Mouse (Mus musculus) midbrain, embryonic 12.5 days (tissue): Measurements from ENCODE around the gene Sidt2. TPM values are rescaled to one million over a fixed set of nuclear protein-coding genes. Genes with fewer than 3 reads are reported as not detected.

Experiments
- ATAC-seq: fragments of 200-750 bp; cut with Nextera tagmentation; 2 replicates; pipeline ENCODE4 v1.8.0; 2017; ENCODE audit warnings: low read depth, moderate TSS enrichment, moderate library complexity; ENCODE audit not compliant: low FRiP score
- H3K27ac ChIP-seq: fragments of 300-500 bp; sonication (generic); replicated peaks from 2 replicates; pipeline ENCODE4 v1.5.1; 2016; ENCODE audit warnings: mild to moderate bottlenecking
- H3K27me3 ChIP-seq: fragments of 300-500 bp; sonication (generic); 2 replicates; pipeline ENCODE4 v1.6.1; 2016; ENCODE audit warnings: mild to moderate bottlenecking
- H3K36me3 ChIP-seq: fragments of 300-500 bp; sonication (generic); 2 replicates; pipeline ENCODE4 v1.6.1; 2016
- H3K4me1 ChIP-seq: fragments of 300-500 bp; sonication (generic); 2 replicates; pipeline ENCODE4 v1.6.1; 2016
- H3K4me2 ChIP-seq: fragments of 300-500 bp; sonication (generic); replicated peaks from 2 replicates; pipeline ENCODE4 v1.6.1; 2016; ENCODE audit warnings: mild to moderate bottlenecking, moderate library complexity
- H3K4me3 ChIP-seq: fragments of 300-500 bp; sonication (generic); 2 replicates; pipeline ENCODE4 v1.5.1; 2016; ENCODE audit warnings: mild to moderate bottlenecking
- H3K9ac ChIP-seq: fragments of 300-500 bp; sonication (generic); replicated peaks from 2 replicates; pipeline ENCODE4 v1.6.1; 2016; ENCODE audit warnings: mild to moderate bottlenecking, moderate library complexity
- H3K9me3 ChIP-seq: fragments of 300-500 bp; sonication (generic); 2 replicates; pipeline ENCODE4 v1.6.1; 2016; ENCODE audit warnings: mild to moderate bottlenecking
- WGBS: fragments of 180-500 bp; shearing (Covaris S2); methylation state at CpG from one replicate; pipeline ENCODE4 v1.1.7; 2016; 5-methylcytosine and 5-hydroxymethylcytosine counted together
- polyA plus RNA-seq: library from polyadenylated mRNA; unstranded; fragments of >200 nt; fragmentation: Nextera tagmentation; extraction: Ambion mirVana; gene quantifications from 2 replicates; pipeline ENCODE4 v1.2.1, GENCODE M21; 2016

Sidt2 gene
- polyA plus RNA-seq, 1 experiment from 2014 or later, result 36.0 TPM

DNA sequence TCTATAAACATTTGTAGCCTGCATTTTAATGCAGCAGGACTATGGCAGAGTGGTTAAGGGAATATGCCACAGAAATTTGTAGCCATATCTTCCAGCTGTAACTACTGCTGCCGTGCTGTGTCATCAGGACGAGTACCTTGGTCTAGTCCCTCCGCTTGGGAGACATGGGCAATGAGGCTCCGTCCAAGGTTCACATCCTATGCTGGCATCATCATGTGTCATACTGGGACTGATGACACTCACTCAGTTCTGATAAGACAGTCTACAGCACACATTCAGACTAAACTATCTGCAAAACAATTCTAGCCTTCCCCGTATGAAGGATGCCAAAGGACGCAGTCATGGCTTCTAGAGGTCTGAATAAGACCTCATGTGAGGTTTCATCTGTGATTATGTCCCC is 8.5 kb upstream of the Sidt2 start:
- Histone ChIP-seq H3K4me2 (no peak overlapping the region), H3K27me3 (no peaks in the 10 kb centered on the region), H3K4me1 (no peaks in the 10 kb centered on the region), H3K9ac (no peak overlapping the region), H3K9me3 (no peaks in the 10 kb centered on the region), H3K4me3 (no peak overlapping the region), H3K27ac (no peak overlapping the region), H3K36me3 (peaks cover 76% of the 10 kb centered on the region)
- ATAC-seq, result no peak
- WGBS, result 94% methylated on average over 6 of the region's 6 CpGs

GRCm38 (mm10) chr9:45961855-45962254 is 6.8 kb upstream of the Sidt2 start:
- Histone ChIP-seq H3K27me3 (no peaks in the 10 kb centered on the region), H3K4me2 (no peak overlapping the region), H3K9ac (no peak overlapping the region), H3K36me3 (peaks cover 61% of the 10 kb centered on the region), H3K4me1 (no peaks in the 10 kb centered on the region; the same call in 1 of the 2 replicates), H3K9me3 (no peaks in the 10 kb centered on the region), H3K4me3 (no peak overlapping the region), H3K27ac (no peak overlapping the region)
- 89% methylated on average over 2 of the region's 2 CpGs for WGBS
- no peak for ATAC-seq

DNA sequence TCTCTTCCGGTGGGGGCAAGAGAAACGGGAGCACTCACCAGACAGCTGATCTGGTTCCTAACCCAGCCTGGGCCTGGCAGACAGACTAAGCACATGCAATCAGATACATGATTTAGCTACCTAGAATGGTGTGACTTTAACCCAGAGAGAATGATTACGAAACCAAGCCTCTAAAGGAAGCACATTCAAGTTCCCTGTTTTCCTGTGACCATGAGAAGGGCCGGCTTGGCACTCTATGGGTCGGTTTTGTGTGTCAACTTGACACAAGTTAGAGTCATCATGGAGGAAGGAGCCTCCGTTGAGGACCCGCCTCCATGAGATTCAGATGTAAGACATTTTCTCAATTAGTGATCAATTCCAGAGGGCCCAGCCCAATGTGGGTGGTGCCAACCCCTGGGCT is 4.6 kb upstream of the Sidt2 start:
- peaks cover 45% of the 10 kb centered on the region for H3K36me3 ChIP-seq
- 84% methylated on average over 7 of the region's 7 CpGs for WGBS
- no peak overlapping the region for H3K4me3 ChIP-seq
- no peak overlapping the region for H3K4me2 ChIP-seq
- no peaks in the 10 kb centered on the region for H3K27me3 ChIP-seq
- ATAC-seq, result no peak
- H3K9me3 ChIP-seq, result no peaks in the 10 kb centered on the region
- H3K4me1 ChIP-seq, result peaks cover 14% of the 10 kb centered on the region
- no peak overlapping the region for H3K9ac ChIP-seq
- H3K27ac ChIP-seq, result no peak overlapping the region

- Histone ChIP-seq H3K36me3 (peaks cover 37% of the 10 kb centered on the region), H3K4me1 (peaks cover 21% of the 10 kb centered on the region), H3K9me3 (no peaks in the 10 kb centered on the region), H3K4me3 (no peak overlapping the region), H3K4me2 (no peak overlapping the region), H3K9ac (no peak overlapping the region), H3K27me3 (no peaks in the 10 kb centered on the region), H3K27ac (no peak overlapping the region; the same call in 1 of the 2 replicates)
- ATAC-seq, result no peak
- WGBS, result 44% methylated on average over 4 of the region's 4 CpGs
These were observed 3.8 kb upstream of the Sidt2 start for GRCm38 (mm10) chr9:45958851-45959250.

DNA sequence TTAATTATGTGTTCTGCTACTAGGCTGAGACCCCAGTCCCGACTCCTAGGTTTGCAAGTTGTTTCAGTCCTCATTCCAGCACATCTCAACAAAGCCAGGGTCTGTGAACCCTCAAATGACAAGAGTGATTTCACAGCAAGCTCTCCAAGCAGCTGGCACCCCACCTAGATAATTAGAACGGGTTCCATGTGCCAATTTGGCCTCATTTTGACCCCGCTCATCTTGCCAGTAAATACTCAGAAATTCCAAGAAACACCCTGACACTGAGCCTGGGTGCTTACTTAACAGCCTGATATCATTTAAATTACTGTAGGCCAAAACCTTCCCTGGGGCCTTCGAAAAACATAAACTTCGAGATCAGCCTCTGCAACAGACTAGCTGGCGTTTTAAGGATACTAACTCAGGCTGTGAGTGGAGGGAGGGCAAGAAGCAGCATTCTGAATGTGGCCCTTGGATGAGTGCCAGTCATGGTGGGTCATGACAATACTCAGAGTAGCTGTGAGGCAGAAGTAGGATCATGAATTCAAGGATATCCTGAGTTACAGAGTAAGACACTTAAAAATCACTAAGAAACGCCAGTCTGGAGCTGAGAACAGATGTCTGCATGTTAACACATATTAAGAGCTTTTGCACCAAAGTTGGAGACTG is 3.1 kb upstream of the Sidt2 start:
- Histone ChIP-seq H3K4me1 (peaks cover 28% of the 10 kb centered on the region), H3K9ac (no peak overlapping the region)
- 73% methylated on average over 7 of the region's 7 CpGs for WGBS

GRCm38 (mm10) chr9:45954294-45955106 is 558 bp downstream of the Sidt2 start:
- H3K27me3 ChIP-seq, result no peaks in the 10 kb centered on the region
- peaks cover 31% of the 10 kb centered on the region for H3K4me1 ChIP-seq
- WGBS, result under 1% methylated on average over 60 of the region's 63 CpGs
- peak overlapping the region; percentile 90 for H3K4me3 ChIP-seq
- H3K36me3 ChIP-seq, result peaks cover 23% of the 10 kb centered on the region
- peak; percentile 61 for ATAC-seq
- peak overlapping the region; percentile 97 for H3K4me2 ChIP-seq
- no peaks in the 10 kb centered on the region for H3K9me3 ChIP-seq
- H3K9ac ChIP-seq, result peak overlapping the region; percentile 87
- H3K27ac ChIP-seq, result peak overlapping the region; percentile 81

More for the DNA sequence above, 3.1 kb upstream of the Sidt2 start:
- Histone ChIP-seq H3K9me3 (no peaks in the 10 kb centered on the region), H3K4me2 (no peak overlapping the region), H3K36me3 (peaks cover 30% of the 10 kb centered on the region), H3K27me3 (no peaks in the 10 kb centered on the region), H3K4me3 (no peak overlapping the region), H3K27ac (no peak overlapping the region)
- ATAC-seq, result no peak

- Histone ChIP-seq H3K27ac (no peak overlapping the region), H3K9me3 (no peaks in the 10 kb centered on the region), H3K4me3 (peak overlapping the region; percentile 90), H3K4me2 (peak overlapping the region; percentile 97), H3K36me3 (peaks cover 30% of the 10 kb centered on the region), H3K9ac (peak overlapping the region; percentile 87), H3K4me1 (peaks cover 31% of the 10 kb centered on the region), H3K27me3 (no peaks in the 10 kb centered on the region)
- no peak for ATAC-seq
- WGBS, result 65% methylated on average over 13 of the region's 13 CpGs
These were observed 1.4 kb downstream of the Sidt2 start for GRCm38 (mm10) chr9:45953511-45954293.

DNA sequence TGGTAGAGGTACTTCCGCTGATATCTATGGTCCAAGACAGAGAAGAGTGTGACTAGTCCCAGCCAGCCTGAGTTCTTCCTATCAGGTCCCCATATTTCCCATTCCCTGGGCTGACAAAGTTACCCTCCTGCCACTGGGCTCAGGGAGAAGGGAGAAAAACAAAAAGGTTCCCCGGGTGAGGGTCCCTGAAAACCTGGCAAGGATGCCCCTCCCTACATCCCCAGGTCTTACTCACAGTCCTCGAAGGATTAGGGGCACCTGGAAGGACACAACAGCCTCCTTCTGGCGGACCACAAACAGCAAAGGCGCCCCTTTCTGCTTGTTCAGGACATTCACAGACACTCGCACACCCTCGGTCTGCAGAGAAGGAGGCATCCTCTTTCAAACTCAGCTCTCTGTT is 2.2 kb downstream of the Sidt2 start:
- Histone ChIP-seq H3K4me2 (no peak overlapping the region), H3K4me3 (no peak overlapping the region), H3K9me3 (no peaks in the 10 kb centered on the region), H3K9ac (no peak overlapping the region; the same call in 1 of the 2 replicates), H3K27ac (no peak overlapping the region), H3K36me3 (peaks cover 36% of the 10 kb centered on the region), H3K4me1 (peaks cover 31% of the 10 kb centered on the region), H3K27me3 (no peaks in the 10 kb centered on the region)
- WGBS, result 71% methylated on average over 7 of the region's 7 CpGs
- ATAC-seq, result no peak

DNA sequence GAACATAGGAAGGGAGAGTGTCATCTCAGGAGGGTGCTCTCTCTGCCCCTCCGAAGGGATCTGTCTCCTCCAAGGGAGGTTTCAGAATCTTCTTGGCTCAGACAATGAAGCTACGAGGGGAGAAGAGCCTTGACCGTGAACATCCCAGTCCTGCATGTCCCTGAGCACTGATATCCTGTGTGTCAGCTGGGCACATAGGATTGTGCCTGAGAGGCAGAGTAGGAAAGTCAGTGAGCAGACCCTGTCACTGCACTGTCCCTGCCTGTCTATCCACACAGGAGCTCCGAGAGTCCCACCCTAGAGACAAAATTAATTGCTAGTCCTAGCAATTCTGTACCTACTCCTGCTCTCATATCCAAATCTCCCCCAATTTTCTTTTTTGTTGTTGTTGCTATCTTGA is 3.0 kb downstream of the Sidt2 start:
- ATAC-seq, result no peak
- H3K27ac ChIP-seq, result no peak overlapping the region

GRCm38 (mm10) chr9:45946872-45947183 is 8.2 kb downstream of the Sidt2 start:
- 84% methylated on average over 10 of the region's 10 CpGs for WGBS
- Histone ChIP-seq H3K9ac (no peak overlapping the region), H3K4me1 (no peaks in the 10 kb centered on the region), H3K36me3 (peaks cover 89% of the 10 kb centered on the region), H3K4me3 (no peak overlapping the region), H3K27me3 (no peaks in the 10 kb centered on the region), H3K27ac (no peak overlapping the region), H3K9me3 (no peaks in the 10 kb centered on the region), H3K4me2 (no peak overlapping the region)
- no peak for ATAC-seq

More for the DNA sequence above, 3.0 kb downstream of the Sidt2 start:
- 98% methylated on average over 4 of the region's 4 CpGs for WGBS
- H3K36me3 ChIP-seq, result peaks cover 43% of the 10 kb centered on the region
- no peaks in the 10 kb centered on the region for H3K27me3 ChIP-seq
- no peak overlapping the region for H3K4me2 ChIP-seq
- H3K4me3 ChIP-seq, result no peak overlapping the region
- H3K9me3 ChIP-seq, result no peaks in the 10 kb centered on the region
- H3K4me1 ChIP-seq, result peaks cover 31% of the 10 kb centered on the region
- H3K9ac ChIP-seq, result no peak overlapping the region

GRCm38 (mm10) chr9:45946182-45946871 is 8.7 kb downstream of the Sidt2 start:
- peaks cover 90% of the 10 kb centered on the region for H3K36me3 ChIP-seq
- no peak overlapping the region for H3K4me2 ChIP-seq
- no peak overlapping the region for H3K9ac ChIP-seq
- H3K4me1 ChIP-seq, result no peaks in the 10 kb centered on the region
- H3K4me3 ChIP-seq, result no peak overlapping the region
- H3K9me3 ChIP-seq, result no peaks in the 10 kb centered on the region
- no peak overlapping the region for H3K27ac ChIP-seq
- no peaks in the 10 kb centered on the region for H3K27me3 ChIP-seq
- ATAC-seq, result no peak
- 89% methylated on average over 16 of the region's 16 CpGs for WGBS
